Mouse (Mus musculus): ENCODE measurements around the gene Zfp628.

DNA sequence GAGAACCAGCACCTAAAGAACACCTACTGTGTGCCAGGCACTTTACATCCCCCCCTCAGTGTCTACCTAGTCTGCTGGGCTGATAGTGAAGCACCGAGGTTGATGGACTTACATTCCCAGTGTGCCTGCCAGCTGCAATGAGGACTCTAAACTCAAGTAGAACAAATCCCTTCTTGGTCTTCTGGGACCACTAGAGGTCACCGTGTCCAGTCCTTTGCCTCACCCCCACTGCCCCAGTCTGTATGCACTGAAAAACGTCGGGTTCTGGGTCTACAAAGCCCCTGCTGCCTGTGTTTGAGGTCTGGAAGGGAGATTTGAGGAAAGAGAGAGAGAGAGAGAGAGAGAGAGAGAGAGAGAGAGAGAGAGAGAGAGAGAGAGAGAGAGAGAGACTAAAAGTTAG, 9.5 kb downstream of the Zfp628 start:
- TF ChIP-seq CTCF (IDR thresholded peaks at IDR 0.05; ENCODE audit: insufficient read depth, low read depth, low read length): no peak
- TF ChIP-seq POLR2A (IDR thresholded peaks at IDR 0.05; ENCODE audit: insufficient read depth, low read depth, low read length): no peak

Data from olfactory bulb, adult 2 months (tissue).